ENCODE assay signal across 10 mouse cellular contexts in the genomic region with DNA sequence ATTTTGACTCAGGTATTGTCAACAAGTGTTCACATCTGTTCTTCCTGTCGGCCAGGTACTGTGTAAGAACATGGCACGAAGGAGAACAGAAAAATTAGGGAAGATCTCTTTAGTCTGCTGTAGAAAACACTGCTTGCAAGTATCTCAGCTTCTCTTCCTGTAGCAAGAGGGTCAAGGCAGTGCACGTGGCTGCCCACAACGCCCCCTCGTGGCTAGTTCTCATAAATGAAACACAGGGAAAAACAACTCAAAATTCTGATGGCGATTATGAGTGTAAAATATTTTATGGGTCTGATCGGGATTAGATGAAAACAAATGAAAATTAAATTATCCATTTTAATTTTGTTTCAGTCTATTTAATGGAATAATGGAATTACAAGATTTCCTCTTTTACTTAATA.
DNase-seq lines count a peak whose midpoint lies in the region; ATAC-seq and TF ChIP-seq lines count a peak whose summit lies in the region.
"Had no signal": no experiment of that assay in that cellular context is flagged by ENCODE, and none has a peak within 500 bp of the region (broad histone marks: within the 10 kb centered on the region; RNA-seq: fewer than 3 reads in every experiment).

No protein-coding gene starts in this region.

- no peak overlapping the region for H3K9ac ChIP-seq in hindbrain, postnatal 0 days (replicated peaks; ENCODE audit: low read length)
- no peak overlapping the region for H3K9ac ChIP-seq in hindbrain, embryonic 14.5 days
- H3K9ac ChIP-seq: intestine, embryonic 15.5 days; limb, embryonic 13.5 days had no signal

- WGBS in hindbrain, postnatal 0 days, result 54% methylated on average over 7 of the region's 7 CpGs
- WGBS in hindbrain, embryonic 14.5 days, result 49% methylated on average over 7 of the region's 7 CpGs

- H3K4me3 ChIP-seq in hindbrain, postnatal 0 days (ENCODE audit: low read length), result no peak overlapping the region
- H3K4me3 ChIP-seq in hindbrain, embryonic 14.5 days (replicated peaks; ENCODE audit: low read length), result no peak overlapping the region

- H3K36me3 ChIP-seq in hindbrain, postnatal 0 days (ENCODE audit: insufficient read depth, low read length), result no peaks in the 10 kb centered on the region
- no peaks in the 10 kb centered on the region for H3K36me3 ChIP-seq in hindbrain, embryonic 14.5 days (replicated peaks; ENCODE audit: control insufficient read depth, insufficient read depth)
- H3K36me3 ChIP-seq: intestine, embryonic 15.5 days; limb, embryonic 13.5 days had no signal

- DNase-seq in hindbrain, postnatal 0 days (ENCODE audit: low spot score), result peak; percentile 42
- DNase-seq in hindbrain, embryonic 14.5 days (ENCODE audit: low spot score), result no peak
- DNase-seq in right cerebral cortex, postnatal 4 days, result peak; percentile 20
- no peak for DNase-seq in right cerebral cortex, adult 18-20 months
- peak; percentile 20 to 31 for DNase-seq in thymus, postnatal 36 days
- DNase-seq in heart, adult 11 months, result no peak

- H3K27ac ChIP-seq in hindbrain, postnatal 0 days, result no peak overlapping the region
- H3K27ac ChIP-seq in hindbrain, embryonic 14.5 days, result no peak overlapping the region
- H3K27ac ChIP-seq: intestine, embryonic 15.5 days; limb, embryonic 13.5 days had no signal

- H3K4me2 ChIP-seq in hindbrain, postnatal 0 days (ENCODE audit: low read depth, low read length), result no peak overlapping the region
- H3K4me2 ChIP-seq in hindbrain, embryonic 14.5 days (replicated peaks), result no peak overlapping the region

- H3K4me1 ChIP-seq in hindbrain, postnatal 0 days (ENCODE audit: insufficient read depth, low read length), result no peaks in the 10 kb centered on the region
- peaks cover 4% of the 10 kb centered on the region; the same call in 1 of the 2 replicates for H3K4me1 ChIP-seq in hindbrain, embryonic 14.5 days (replicated peaks; ENCODE audit: control insufficient read depth, insufficient read depth, low read length)
- H3K4me1 ChIP-seq: intestine, embryonic 15.5 days had no signal

- no peaks in the 10 kb centered on the region for H3K9me3 ChIP-seq in hindbrain, postnatal 0 days (ENCODE audit: low read length)
- no peaks in the 10 kb centered on the region for H3K9me3 ChIP-seq in hindbrain, embryonic 14.5 days (ENCODE audit: control insufficient read depth, low read length)
- H3K9me3 ChIP-seq: intestine, embryonic 15.5 days; limb, embryonic 13.5 days had no signal

- H3K27me3 ChIP-seq in hindbrain, postnatal 0 days (ENCODE audit: insufficient read depth, low read length), result no peaks in the 10 kb centered on the region; the same call in 1 of the 2 replicates
- H3K27me3 ChIP-seq in hindbrain, embryonic 14.5 days (ENCODE audit: control insufficient read depth, insufficient read depth, low read length), result 0 out of 2 replicates have a peak, but pooled peaks cover 4% of the 10 kb centered on the region
- H3K27me3 ChIP-seq: intestine, embryonic 15.5 days had no signal

- peak; percentile 58 for TF ChIP-seq CTCF in hindbrain, postnatal 0 days (IDR thresholded peaks at IDR 0.05; ENCODE audit: low read depth)

- no peak for ATAC-seq in hindbrain, postnatal 0 days
- ATAC-seq in hindbrain, embryonic 14.5 days (ENCODE audit: low FRiP score), result no peak
- peak; percentile 63 for ATAC-seq in common myeloid progenitor, adult 5-6 weeks (replicated peaks; ENCODE audit: low read depth, poor library complexity, severe bottlenecking)
- ATAC-seq: activated CD4-positive, CD25-positive, alpha-beta regulatory T cell, adult 4 months had no signal

Comparison
In these comparisons a context has a peak if more than half of its experiments do, and no peak if none do; other contexts are left out.
1. DNase-seq: peak in hindbrain, postnatal 0 days (single experiment), right cerebral cortex, postnatal 4 days (single experiment) and thymus, postnatal 36 days (2 of 2); none in hindbrain, embryonic 14.5 days (single experiment), right cerebral cortex, adult 18-20 months (single experiment) and heart, adult 11 months (single experiment).